Mouse (Mus musculus) frontal cortex, postnatal 14 days (tissue): ENCODE results near the gene Gm14085.
"Not testable (repeated sequence)": the region's sequence is repeated elsewhere in the genome, so short reads cannot be mapped to it uniquely, and the experiment has no call there.

ENCODE experiments used
- DNase-seq, 2 experiments: peaks; one replicate each; pipeline ENCODE4 v3.0.0; 2022; ENCODE audit warnings: low spot score in 2 of 2

Gm14085 gene

GRCm38 (mm10) chr2:122484641-122485040 lies at the start of gene Gm14085:
Gene Gm14085 (plus strand): TSS chr2:122484941.
- DNase-seq, result no peak

- DNase-seq, result not testable (repeated sequence)
These were observed 45.8 kb upstream of the Gm14085 start for GRCm38 (mm10) chr2:122438706-122439482.

- not testable (repeated sequence) for DNase-seq
These were observed 44.2 kb upstream of the Gm14085 start for GRCm38 (mm10) chr2:122440521-122440920.

- DNase-seq, result no peak
These were observed 43.5 kb upstream of the Gm14085 start for GRCm38 (mm10) chr2:122441000-122441933.

- no peak for DNase-seq
These were observed 34.4 kb upstream of the Gm14085 start for GRCm38 (mm10) chr2:122450351-122450750.

GRCm38 (mm10) chr2:122452426-122452825 lies 32.3 kb upstream of the Gm14085 start:
- DNase-seq, result no peak

- peak in 1 of 2 experiments; percentile 3 for DNase-seq
These were observed 17.8 kb upstream of the Gm14085 start for GRCm38 (mm10) chr2:122466901-122467300.

GRCm38 (mm10) chr2:122467351-122468013 lies 17.3 kb upstream of the Gm14085 start:
- DNase-seq, result peak; percentile 76 to 77

GRCm38 (mm10) chr2:122469221-122469620 lies 15.5 kb upstream of the Gm14085 start:
- DNase-seq, result no peak

GRCm38 (mm10) chr2:122476585-122476984 lies 8.2 kb upstream of the Gm14085 start:
- DNase-seq, result no peak

- DNase-seq, result not testable (repeated sequence)
These were observed 954 bp upstream of the Gm14085 start for GRCm38 (mm10) chr2:122483787-122484186.

- DNase-seq, result not testable (repeated sequence)
These were observed 913 bp downstream of the Gm14085 start for GRCm38 (mm10) chr2:122485654-122486053.

- DNase-seq, result not testable (repeated sequence)
These were observed 1.4 kb downstream of the Gm14085 start for GRCm38 (mm10) chr2:122486122-122486521.

GRCm38 (mm10) chr2:122486674-122487073 lies 1.9 kb downstream of the Gm14085 start:
- no peak for DNase-seq

- not testable (repeated sequence) for DNase-seq
These were observed 45.0 kb downstream of the Gm14085 start for GRCm38 (mm10) chr2:122529696-122530095.

- no peak for DNase-seq
These were observed 46.5 kb downstream of the Gm14085 start for GRCm38 (mm10) chr2:122531290-122531689.

GRCm38 (mm10) chr2:122531726-122532125 lies 47.0 kb downstream of the Gm14085 start:
- no peak for DNase-seq

- no peak for DNase-seq
These were observed 47.5 kb downstream of the Gm14085 start for GRCm38 (mm10) chr2:122532136-122532801.

GRCm38 (mm10) chr2:122532802-122533186 lies 48.1 kb downstream of the Gm14085 start:
- no peak for DNase-seq

GRCm38 (mm10) chr2:122533378-122533777 lies 48.6 kb downstream of the Gm14085 start:
- peak; percentile 10 to 11 for DNase-seq

GRCm38 (mm10) chr2:122534671-122535070 lies 49.9 kb downstream of the Gm14085 start:
- no peak for DNase-seq
